Comparison of ENCODE assay signal across 25 mouse cellular contexts in genomic region chr1:86423879-86424278, GRCm38 (mm10). TPM values are rescaled to one million over a fixed set of nuclear protein-coding genes. Genes with fewer than 3 reads are reported as not detected.
DNase-seq lines count a peak whose midpoint lies in the region; ATAC-seq and TF ChIP-seq lines count a peak whose summit lies in the region.
"Had no signal": no experiment of that assay in that cellular context is flagged by ENCODE, and none has a peak within 500 bp of the region (broad histone marks: within the 10 kb centered on the region; RNA-seq: fewer than 3 reads in every experiment).

No protein-coding gene starts in this region.

- ATAC-seq in heart, postnatal 0 days (ENCODE audit: insufficient read depth, low read depth), result no peak
- no peak for ATAC-seq in midbrain, embryonic 14.5 days (ENCODE audit: low FRiP score, low TSS enrichment)
- ATAC-seq in midbrain, embryonic 11.5 days (ENCODE audit: low FRiP score), result no peak
- ATAC-seq in neural tube, embryonic 13.5 days (ENCODE audit: low read depth), result no peak
- no peak for ATAC-seq in intestine, embryonic 15.5 days

- H3K9me3 ChIP-seq in heart, postnatal 0 days (replicated peaks; ENCODE audit: control insufficient read depth, low read length), result no peaks in the 10 kb centered on the region
- no peaks in the 10 kb centered on the region for H3K9me3 ChIP-seq in midbrain, embryonic 14.5 days (ENCODE audit: control insufficient read depth, low read length)
- no peaks in the 10 kb centered on the region for H3K9me3 ChIP-seq in midbrain, embryonic 11.5 days (ENCODE audit: control insufficient read depth, low read length)
- no peaks in the 10 kb centered on the region for H3K9me3 ChIP-seq in neural tube, embryonic 13.5 days
- no peaks in the 10 kb centered on the region for H3K9me3 ChIP-seq in intestine, embryonic 15.5 days
- H3K9me3 ChIP-seq: limb, embryonic 15.5 days had no signal

- H3K4me2 ChIP-seq in heart, postnatal 0 days (ENCODE audit: low read depth, low read length), result no peak overlapping the region
- no peak overlapping the region for H3K4me2 ChIP-seq in midbrain, embryonic 14.5 days (ENCODE audit: low read length)
- H3K4me2 ChIP-seq in midbrain, embryonic 11.5 days, result no peak overlapping the region
- H3K4me2 ChIP-seq in neural tube, embryonic 13.5 days, result no peak overlapping the region
- no peak overlapping the region for H3K4me2 ChIP-seq in intestine, embryonic 15.5 days (replicated peaks)
- H3K4me2 ChIP-seq: limb, embryonic 15.5 days had no signal

- no peak for TF ChIP-seq CTCF in heart, postnatal 0 days (IDR thresholded peaks at IDR 0.05; ENCODE audit: low read depth)

- WGBS in heart, postnatal 0 days, result 60% methylated on average over 5 of the region's 5 CpGs
- 76% methylated on average over 5 of the region's 5 CpGs for WGBS in midbrain, embryonic 14.5 days
- 73% methylated on average over 5 of the region's 5 CpGs for whole genome bisulfite sequencing in midbrain, embryonic 11.5 days
- 82% methylated on average over 5 of the region's 5 CpGs for WGBS in neural tube, embryonic 13.5 days
- 73% methylated on average over 5 of the region's 5 CpGs for WGBS in intestine, embryonic 15.5 days

- intact Hi-C loops in heart, postnatal 14 days (cut with DNase I), result no loop called here

- no peak for TF ChIP-seq EP300 in heart, postnatal 0 days (IDR thresholded peaks at IDR 0.05; ENCODE audit: low read depth)

- H3K4me1 ChIP-seq in heart, postnatal 0 days (ENCODE audit: control insufficient read depth, insufficient read depth), result peaks cover 8% of the 10 kb centered on the region; the same call in 1 of the 2 replicates
- 0 out of 2 replicates have a peak, but pooled peaks cover 5% of the 10 kb centered on the region for H3K4me1 ChIP-seq in midbrain, embryonic 14.5 days (ENCODE audit: control insufficient read depth, insufficient read depth, low read length)
- peaks cover 9% of the 10 kb centered on the region for H3K4me1 ChIP-seq in midbrain, embryonic 11.5 days (ENCODE audit: control insufficient read depth, insufficient read depth, low read length)
- H3K4me1 ChIP-seq in neural tube, embryonic 13.5 days (replicated peaks), result peaks cover 23% of the 10 kb centered on the region
- 0 out of 2 replicates have a peak, but pooled peaks cover 3% of the 10 kb centered on the region for H3K4me1 ChIP-seq in intestine, embryonic 15.5 days (replicated peaks)

- no peaks in the 10 kb centered on the region for H3K36me3 ChIP-seq in heart, postnatal 0 days (replicated peaks; ENCODE audit: control insufficient read depth, insufficient read depth, low read length)
- H3K36me3 ChIP-seq in midbrain, embryonic 14.5 days (ENCODE audit: control insufficient read depth, insufficient read depth, low read length), result no peaks in the 10 kb centered on the region
- no peaks in the 10 kb centered on the region for H3K36me3 ChIP-seq in midbrain, embryonic 11.5 days (ENCODE audit: control insufficient read depth, insufficient read depth, low read length)
- no peaks in the 10 kb centered on the region for H3K36me3 ChIP-seq in neural tube, embryonic 13.5 days
- no peaks in the 10 kb centered on the region for H3K36me3 ChIP-seq in intestine, embryonic 15.5 days
- H3K36me3 ChIP-seq: limb, embryonic 15.5 days had no signal

- H3K27ac ChIP-seq in heart, postnatal 0 days (ENCODE audit: low read depth), result peak overlapping the region; percentile 62; the same call in 1 of the 2 replicates
- peak overlapping the region; percentile 72 for H3K27ac ChIP-seq in midbrain, embryonic 14.5 days (replicated peaks; ENCODE audit: low read depth, low read length)
- H3K27ac ChIP-seq in midbrain, embryonic 11.5 days (ENCODE audit: low read depth, low read length), result no peak overlapping the region
- peak overlapping the region; percentile 71; the same call in 1 of the 2 replicates for H3K27ac ChIP-seq in neural tube, embryonic 13.5 days (replicated peaks)
- H3K27ac ChIP-seq in intestine, embryonic 15.5 days, result no peak overlapping the region
- H3K27ac ChIP-seq: heart, adult 2 months; limb, embryonic 15.5 days had no signal

- no peak overlapping the region for H3K4me3 ChIP-seq in heart, postnatal 0 days (ENCODE audit: low read depth, low read length)
- no peak overlapping the region for H3K4me3 ChIP-seq in midbrain, embryonic 14.5 days (replicated peaks; ENCODE audit: low read depth, low read length)
- no peak overlapping the region for H3K4me3 ChIP-seq in midbrain, embryonic 11.5 days (ENCODE audit: low read depth, low read length)
- no peak overlapping the region for H3K4me3 ChIP-seq in neural tube, embryonic 13.5 days
- H3K4me3 ChIP-seq in intestine, embryonic 15.5 days (replicated peaks), result no peak overlapping the region
- H3K4me3 ChIP-seq: erythroblast, embryonic 14.5 days; heart, adult 2 months; limb, embryonic 15.5 days had no signal

- no peak for DNase-seq in heart, postnatal 0 days (ENCODE audit: low spot score)
- DNase-seq in heart, postnatal 14 days, result no peak
- no peak for DNase-seq in midbrain, embryonic 14.5 days
- no peak for DNase-seq in midbrain, embryonic 11.5 days (ENCODE audit: low spot score, missing footprints)
- DNase-seq in thymus, postnatal 4 days, result peak; percentile 66
- DNase-seq: adrenal gland, adult 8-10 months; B cell, adult 2 months; cerebellum, adult 11-12 months; cerebellum, postnatal 36 days; gastrocnemius, postnatal 10 days; heart, adult 2 months; layer of hippocampus, postnatal 36 days; lung, adult 18-20 months; lung, postnatal 36 days had no signal

- no peak overlapping the region for H3K9ac ChIP-seq in heart, postnatal 0 days (replicated peaks; ENCODE audit: low read depth, low read length)
- no peak overlapping the region for H3K9ac ChIP-seq in midbrain, embryonic 14.5 days (replicated peaks; ENCODE audit: low read length)
- H3K9ac ChIP-seq in midbrain, embryonic 11.5 days (ENCODE audit: low read length), result no peak overlapping the region
- no peak overlapping the region for H3K9ac ChIP-seq in neural tube, embryonic 13.5 days
- H3K9ac ChIP-seq in intestine, embryonic 15.5 days, result no peak overlapping the region
- H3K9ac ChIP-seq: limb, embryonic 15.5 days had no signal

- H3K27me3 ChIP-seq in heart, postnatal 0 days (ENCODE audit: control insufficient read depth, insufficient read depth, low read length), result no peaks in the 10 kb centered on the region
- H3K27me3 ChIP-seq in midbrain, embryonic 14.5 days (ENCODE audit: control insufficient read depth, insufficient read depth, low read length), result no peaks in the 10 kb centered on the region
- H3K27me3 ChIP-seq in midbrain, embryonic 11.5 days (ENCODE audit: control insufficient read depth, insufficient read depth, low read length), result no peaks in the 10 kb centered on the region
- no peaks in the 10 kb centered on the region for H3K27me3 ChIP-seq in neural tube, embryonic 13.5 days
- H3K27me3 ChIP-seq in intestine, embryonic 15.5 days (replicated peaks), result no peaks in the 10 kb centered on the region
- H3K27me3 ChIP-seq: limb, embryonic 15.5 days had no signal

RNA-seq across cellular contexts. Expression of gene Nmur1, which starts 2.1 kb away (rescaled TPM):
- total RNA-seq in heart, postnatal 0 days (2014; rRNA removed; ENCODE audit: low replicate concordance), result 0.31 TPM in 1 of 2 replicates, not detected in the other
- not detected in 2 replicates for polyA plus RNA-seq in heart, postnatal 0 days (2015; fragmentation: Nextera tagmentation; extraction: Ambion mirVana)
- not detected for total RNA-seq in heart, postnatal 14 days (2021)
- not detected in 2 replicates for polyA plus RNA-seq in midbrain, embryonic 14.5 days (2014; fragmentation: Nextera tagmentation; extraction: Ambion mirVana)
- not detected in 2 replicates for polyA plus RNA-seq in midbrain, embryonic 11.5 days (2014; fragmentation: Nextera tagmentation; extraction: Ambion mirVana)
- polyA plus RNA-seq in neural tube, embryonic 13.5 days (2015; fragmentation: Nextera tagmentation; extraction: Ambion mirVana), result 0.49 TPM in 1 of 2 replicates, not detected in the other
- polyA plus RNA-seq in intestine, embryonic 15.5 days (2015; fragmentation: Nextera tagmentation; extraction: Ambion mirVana), result 0.27 and 0.36 TPM in 2 replicates
- total RNA-seq: adrenal gland, adult 8-10 months; gastrocnemius, postnatal 10 days; heart, adult 2 months; layer of hippocampus, adult 18-20 months; layer of hippocampus, postnatal 36 days; left cerebral cortex, postnatal 25 days had no signal
- polyA plus RNA-seq: erythroblast, embryonic 14.5 days; heart, adult 2 months; heart, embryonic 16.5 days; kidney, embryonic 14.5 days; limb, embryonic 15.5 days; neural tube, embryonic 14.5 days had no signal

RNA-seq across cellular contexts. Expression of gene Tex44, which starts 2.2 kb away (rescaled TPM):
- total RNA-seq in heart, postnatal 0 days (2014; rRNA removed; ENCODE audit: low replicate concordance), result not detected in 2 replicates
- polyA plus RNA-seq in heart, postnatal 0 days (2015; fragmentation: Nextera tagmentation; extraction: Ambion mirVana), result not detected in 2 replicates
- total RNA-seq in heart, postnatal 14 days (2021), result not detected
- polyA plus RNA-seq in midbrain, embryonic 14.5 days (2014; fragmentation: Nextera tagmentation; extraction: Ambion mirVana), result not detected in 2 replicates
- not detected in 2 replicates for polyA plus RNA-seq in midbrain, embryonic 11.5 days (2014; fragmentation: Nextera tagmentation; extraction: Ambion mirVana)
- not detected in 2 replicates for polyA plus RNA-seq in neural tube, embryonic 13.5 days (2015; fragmentation: Nextera tagmentation; extraction: Ambion mirVana)
- not detected in 2 replicates for polyA plus RNA-seq in intestine, embryonic 15.5 days (2015; fragmentation: Nextera tagmentation; extraction: Ambion mirVana)
- total RNA-seq: adrenal gland, adult 8-10 months; gastrocnemius, postnatal 10 days; heart, adult 2 months; layer of hippocampus, adult 18-20 months; layer of hippocampus, postnatal 36 days; left cerebral cortex, postnatal 25 days had no signal
- polyA plus RNA-seq: brain, embryonic 14.5 days; erythroblast, embryonic 14.5 days; frontal cortex, adult 2 months; heart, embryonic 16.5 days; kidney, embryonic 14.5 days; limb, embryonic 15.5 days; neural tube, embryonic 14.5 days had no signal

Comparison
In these comparisons a context has a peak if more than half of its experiments do, and no peak if none do; other contexts are left out.
1. H3K27ac ChIP-seq: peak in heart, postnatal 0 days (single experiment), midbrain, embryonic 14.5 days (single experiment) and neural tube, embryonic 13.5 days (single experiment); none in midbrain, embryonic 11.5 days (single experiment) and intestine, embryonic 15.5 days (single experiment).